Mouse (Mus musculus): Measurements from ENCODE around the gene Pmfbp1.

GRCm38 (mm10) chr8:109584293-109584692 is 90.5 kb downstream of the Pmfbp1 start:
- TF ChIP-seq CTCF (IDR thresholded peaks at IDR 0.05; ENCODE audit: insufficient read depth, low read length) = no peak
- no peak for TF ChIP-seq POLR2A (IDR thresholded peaks at IDR 0.05; ENCODE audit: borderline replicate concordance, extremely low read depth, low read depth, low read length)

All from lung, adult 2 months (tissue).